Mouse (Mus musculus) myocyte (in vitro differentiated cells): ENCODE measurements around the gene Ogfod1. TPM values are rescaled to one million over a fixed set of nuclear protein-coding genes. Genes with fewer than 3 reads are reported as not detected.

Experiments
- H3K27me3 ChIP-seq: one replicate; pipeline ENCODE4 v1.6.1; 2011; ENCODE audit not compliant: control insufficient read depth, insufficient read depth, insufficient read length
- H3K36me3 ChIP-seq: one replicate; pipeline ENCODE4 v1.6.1; 2011; ENCODE audit not compliant: control insufficient read depth, insufficient read depth
- H3K4me2 ChIP-seq: one replicate; pipeline ENCODE4 v1.6.1; 2011; ENCODE audit warnings: low read depth, control low read depth
- H3K4me3 ChIP-seq: one replicate; pipeline ENCODE4 v1.5.1; 2011; ENCODE audit warnings: mild to moderate bottlenecking, control low read depth, moderate library complexity
- H3K79me2 ChIP-seq: one replicate; pipeline ENCODE4 v1.6.1; 2011; ENCODE audit not compliant: control insufficient read depth, insufficient read depth
- H3ac ChIP-seq: one replicate; pipeline ENCODE4 v1.6.1; 2011; ENCODE audit not compliant: control insufficient read depth, insufficient read length
- CEBPB ChIP-seq: IDR thresholded peaks from 2 replicates; pipeline ENCODE4 v1.6.1; 2011; ENCODE audit warnings: mild to moderate bottlenecking, moderate library complexity; ENCODE audit not compliant: poor library complexity, insufficient read depth, severe bottlenecking
- E2F4 ChIP-seq: IDR thresholded peaks from one replicate; pipeline ENCODE4 v1.6.1; 2011; ENCODE audit warnings: mild to moderate bottlenecking, control low read depth, moderate library complexity; ENCODE audit not compliant: insufficient read depth
- MAX ChIP-seq: IDR thresholded peaks from one replicate; pipeline ENCODE4 v1.6.1; 2011; ENCODE audit warnings: low read depth, mild to moderate bottlenecking, control low read depth
- MYOD1 ChIP-seq, 3 experiments: IDR thresholded peaks; one replicate each; pipeline ENCODE4 v1.6.1; 2011; ENCODE audit warnings: control low read depth in 2 of 3, low read depth in 2 of 3, mild to moderate bottlenecking in 2 of 3, moderate library complexity in 1 of 3; ENCODE audit not compliant: insufficient read length in 2 of 3, control insufficient read depth in 1 of 3
- MYOG ChIP-seq, 3 experiments: IDR thresholded peaks; one replicate each; pipeline ENCODE4 v1.6.1; 2011; ENCODE audit warnings: control low read depth in 2 of 3, low read depth in 2 of 3, mild to moderate bottlenecking in 2 of 3; ENCODE audit not compliant: insufficient read length in 2 of 3, control insufficient read depth in 1 of 3, insufficient read depth in 1 of 3
- POLR2A ChIP-seq: IDR thresholded peaks from one replicate; pipeline ENCODE4 v1.6.1; 2011; ENCODE audit warnings: low read depth, mild to moderate bottlenecking, control low read depth, moderate library complexity; ENCODE audit not compliant: insufficient read length
- POLR2AphosphoS2 ChIP-seq: IDR thresholded peaks from one replicate; pipeline ENCODE4 v1.6.1; 2011; ENCODE audit warnings: low read depth, control low read depth; ENCODE audit not compliant: insufficient read length
- REST ChIP-seq: IDR thresholded peaks from one replicate; pipeline ENCODE4 v1.6.1; 2011; ENCODE audit warnings: mild to moderate bottlenecking, control low read depth, moderate library complexity; ENCODE audit not compliant: insufficient read depth, insufficient read length
- SRF ChIP-seq: IDR thresholded peaks from one replicate; pipeline ENCODE4 v1.6.1; 2011; ENCODE audit warnings: low read depth; ENCODE audit not compliant: control insufficient read depth, insufficient read length
- TCF12 ChIP-seq: IDR thresholded peaks from one replicate; pipeline ENCODE4 v1.6.1; 2011; ENCODE audit warnings: mild to moderate bottlenecking, control low read depth; ENCODE audit not compliant: poor library complexity, insufficient read depth, severe bottlenecking
- TCF3 ChIP-seq: IDR thresholded peaks from one replicate; pipeline ENCODE4 v1.6.1; 2011; ENCODE audit warnings: low read depth, control low read depth; ENCODE audit not compliant: insufficient read length
- USF1 ChIP-seq: IDR thresholded peaks from one replicate; pipeline ENCODE4 v1.6.1; 2011; ENCODE audit warnings: low read depth, mild to moderate bottlenecking, control low read depth, moderate library complexity
- polyA plus RNA-seq: library from polyadenylated mRNA; unstranded; fragments of >200 nt; fragmentation: generic; extraction: Trizol; gene quantifications from one replicate; pipeline ENCODE4 v1.2.1, GENCODE M21; 2012; ENCODE audit warnings: missing spikeins

The Ogfod1 gene
- polyA plus RNA-seq, 1 experiment: 15.6 TPM

DNA sequence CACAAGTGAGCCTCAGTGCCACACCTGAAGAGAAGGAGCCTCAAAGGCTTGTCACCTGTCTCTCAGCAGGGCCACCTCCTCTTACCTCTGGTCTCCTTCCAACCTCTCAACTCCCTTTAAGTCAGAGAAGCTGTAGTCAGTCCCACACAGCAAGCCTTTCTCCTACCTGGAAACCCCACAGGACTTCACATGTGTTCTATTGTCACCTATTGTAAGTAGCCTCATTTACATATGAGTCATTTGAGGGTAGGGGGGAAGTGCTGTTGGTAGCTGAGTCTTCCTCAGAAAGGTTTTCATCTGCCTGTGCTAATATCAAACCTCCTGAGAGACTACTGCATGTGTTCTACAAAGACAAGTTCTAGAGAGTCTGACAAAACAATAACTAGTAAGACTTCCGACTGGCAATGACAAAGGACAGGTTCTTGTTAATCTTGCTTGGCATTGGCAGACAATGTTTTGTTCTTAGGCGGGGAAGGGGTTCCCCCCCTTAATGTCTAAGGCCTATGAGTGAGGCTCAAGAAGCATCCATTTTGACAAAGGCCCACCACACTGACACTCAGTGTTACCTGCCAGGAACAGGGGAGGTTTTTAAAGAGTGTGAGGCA is 26.8 kb upstream of the Ogfod1 start:
- no peaks in the 10 kb centered on the region for H3K36me3 ChIP-seq
- TF ChIP-seq POLR2AphosphoS2 (no peak), SRF (no peak), MAX (no peak), E2F4 (no peak), POLR2A (no peak), TCF3 (no peak), USF1 (no peak), REST (no peak), MYOD1 (IDR thresholded peaks at IDR 0.05; ENCODE audit: control insufficient read depth in 1 of 3, insufficient read length in 2 of 3, low read depth in 2 of 3) (no peak), MYOG (IDR thresholded peaks at IDR 0.05; ENCODE audit: control insufficient read depth in 1 of 3, insufficient read depth in 1 of 3, insufficient read length in 2 of 3, low read depth in 2 of 3) (no peak), CEBPB (no peak), TCF12 (no peak)
- H3K4me3 ChIP-seq: peak overlapping the region; percentile 71
- peaks cover 66% of the 10 kb centered on the region for H3K79me2 ChIP-seq
- H3K27me3 ChIP-seq: no peaks in the 10 kb centered on the region
- H3ac ChIP-seq: no peak overlapping the region
- peak overlapping the region; percentile 78 for H3K4me2 ChIP-seq

DNA sequence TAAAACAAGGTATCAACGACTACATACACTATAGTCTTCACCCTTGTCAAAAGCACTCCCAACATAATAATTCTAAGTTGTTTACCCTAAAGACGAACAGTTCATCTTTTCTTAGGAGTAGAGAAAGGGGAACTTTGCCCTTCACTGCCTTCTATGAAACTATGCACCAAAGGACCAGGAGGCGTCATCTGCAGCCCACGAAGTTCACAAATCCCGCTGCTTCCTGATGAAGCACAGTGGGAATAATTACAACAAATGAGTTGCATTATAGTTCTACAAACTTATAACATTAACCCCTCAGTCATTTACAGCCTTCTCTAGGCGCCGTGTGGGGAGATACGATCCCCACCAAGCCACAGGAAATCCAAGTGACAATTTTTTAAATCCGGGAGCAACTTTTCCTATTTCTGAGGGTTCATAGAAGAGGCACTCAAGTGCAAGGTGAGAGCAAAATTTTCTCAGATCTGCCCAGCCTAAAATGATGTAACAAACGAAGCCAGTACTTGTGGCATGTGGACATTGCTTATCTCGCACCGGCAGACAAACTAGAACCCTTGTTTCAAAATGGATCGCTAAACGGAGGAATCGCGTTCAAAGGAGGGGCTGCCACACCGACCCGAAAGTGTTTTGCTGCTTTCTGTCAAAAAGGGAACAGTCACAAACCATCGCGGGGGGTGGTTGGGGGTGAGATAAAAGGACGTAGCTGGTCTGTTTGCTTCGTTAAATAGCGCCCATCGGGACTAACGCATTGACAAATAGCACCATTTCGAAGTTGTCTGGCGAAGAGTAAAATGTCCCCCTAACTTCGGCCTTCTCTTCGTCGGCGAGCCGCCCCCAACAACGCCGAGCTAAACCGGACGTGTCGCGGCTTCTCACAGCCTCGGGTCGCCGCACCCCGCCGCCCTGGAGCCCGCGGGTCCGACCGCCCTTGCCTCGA is 25.7 kb upstream of the Ogfod1 start:
- Histone ChIP-seq H3K36me3 (no peaks in the 10 kb centered on the region), H3ac (peak overlapping the region; percentile 97), H3K4me3 (peak overlapping the region; percentile 71), H3K4me2 (peak overlapping the region; percentile 78), H3K79me2 (peaks cover 55% of the 10 kb centered on the region), H3K27me3 (no peaks in the 10 kb centered on the region)
- no peak for TF ChIP-seq USF1
- no peak for TF ChIP-seq CEBPB
- TF ChIP-seq REST: no peak
- TF ChIP-seq TCF12: no peak
- TF ChIP-seq TCF3: no peak
- TF ChIP-seq MYOG (IDR thresholded peaks at IDR 0.05; ENCODE audit: control insufficient read depth in 1 of 3, insufficient read depth in 1 of 3, insufficient read length in 2 of 3, low read depth in 2 of 3): no peak
- TF ChIP-seq SRF: no peak
- TF ChIP-seq POLR2A: no peak
- TF ChIP-seq MAX: no peak
- no peak for TF ChIP-seq E2F4
- no peak for TF ChIP-seq MYOD1 (IDR thresholded peaks at IDR 0.05; ENCODE audit: control insufficient read depth in 1 of 3, insufficient read length in 2 of 3, low read depth in 2 of 3)
- no peak for TF ChIP-seq POLR2AphosphoS2

DNA sequence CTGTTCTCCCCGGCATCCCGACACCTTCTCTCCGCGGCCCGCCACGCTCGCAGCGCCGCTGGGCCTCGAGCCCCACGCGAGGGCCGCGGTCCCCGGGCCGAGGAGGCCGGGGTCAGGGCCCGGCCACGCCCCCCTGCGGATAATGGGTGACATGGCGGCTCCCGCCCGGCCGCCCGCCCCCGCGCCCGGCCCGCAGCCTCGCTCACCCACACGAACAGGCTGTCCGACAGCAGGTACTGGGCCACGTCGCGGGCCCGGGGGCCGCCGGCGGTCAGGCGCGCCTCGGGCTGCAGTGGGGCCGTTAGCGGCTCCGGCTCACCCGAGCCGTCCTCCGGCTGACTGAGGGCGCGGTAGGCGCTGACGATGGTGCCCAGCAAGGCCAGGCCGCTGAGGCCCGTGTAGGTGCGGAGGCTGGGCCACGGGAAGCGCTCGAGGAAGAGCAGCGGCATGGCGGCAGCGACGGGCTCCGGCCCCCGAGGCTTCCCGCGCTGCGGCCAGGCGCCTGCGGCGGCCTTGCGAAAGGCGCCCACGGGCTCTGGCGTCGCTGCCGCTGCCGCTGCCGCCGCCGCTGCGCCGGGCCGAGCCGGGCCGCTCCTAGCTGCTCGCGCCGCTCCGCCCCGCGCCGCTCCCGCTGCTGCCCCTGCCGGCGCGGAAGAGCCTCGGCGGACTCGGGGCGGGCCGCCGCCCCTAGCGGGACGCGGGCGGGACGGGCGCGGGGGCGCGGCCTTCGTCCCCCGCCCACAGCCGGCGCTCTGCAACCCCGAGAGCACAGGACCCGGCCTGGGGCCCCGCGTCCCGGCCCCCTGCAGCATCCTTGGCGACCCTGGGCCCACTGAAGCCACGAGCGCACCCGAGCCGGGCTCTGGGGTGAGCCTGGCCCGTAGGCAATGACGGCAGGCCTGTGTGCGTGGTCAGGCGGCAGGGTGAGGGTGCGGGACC is 24.7 kb upstream of the Ogfod1 start, which contains the start of gene Amfr:
Gene Amfr, minus strand, starts transcription at position 830 of the 939 bp plus-strand sequence.
- peak within 1 kb of the TSS; percentile 71 for H3K4me3 ChIP-seq
- H3K79me2 ChIP-seq: peaks cover 45% of the 10 kb centered on the region
- TF ChIP-seq REST (no peak), MYOD1 (IDR thresholded peaks at IDR 0.05; ENCODE audit: control insufficient read depth in 1 of 3, insufficient read length in 2 of 3, low read depth in 2 of 3) (peak in 1 of 3 experiments; percentile 15), POLR2AphosphoS2 (peak; percentile 59), SRF (no peak), POLR2A (peak; percentile 83)
- H3K36me3 ChIP-seq: no peaks in the 10 kb centered on the region
- no peaks in the 10 kb centered on the region for H3K27me3 ChIP-seq
- peak within 1 kb of the TSS; percentile 97 for H3ac ChIP-seq
- H3K4me2 ChIP-seq: peak within 1 kb of the TSS; percentile 92

DNA sequence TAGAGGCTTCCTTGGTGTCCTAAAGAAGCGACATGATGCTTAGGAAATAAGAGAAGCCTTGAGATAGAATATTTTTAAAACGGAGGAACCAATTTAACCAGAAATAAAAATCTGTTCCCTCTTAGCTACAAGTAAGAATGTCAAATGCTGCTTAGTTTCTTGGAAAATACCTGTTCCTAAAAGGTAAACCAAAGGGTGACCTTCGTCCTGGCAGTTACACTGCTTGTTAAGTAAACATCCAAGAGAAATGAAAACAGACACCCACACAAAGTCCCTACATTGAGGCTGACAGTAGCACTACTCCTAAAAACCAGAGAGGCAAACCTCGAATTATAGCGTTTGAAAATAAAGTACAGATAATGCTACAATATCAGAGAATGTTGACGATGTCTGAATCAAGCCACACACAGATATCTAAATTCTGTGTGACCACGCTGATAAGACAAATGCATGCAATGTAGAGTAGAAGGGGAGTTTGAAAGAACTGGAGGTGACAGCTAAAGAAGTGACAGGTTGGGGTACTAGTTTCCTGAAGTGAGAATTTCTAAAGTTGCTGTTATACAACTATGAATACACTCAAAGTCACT is 23.9 kb upstream of the Ogfod1 start:
- no peak for TF ChIP-seq MYOD1 (IDR thresholded peaks at IDR 0.05; ENCODE audit: control insufficient read depth in 1 of 3, insufficient read length in 2 of 3, low read depth in 2 of 3)
- Histone ChIP-seq H3K4me3 (peak overlapping the region; percentile 71), H3K27me3 (no peaks in the 10 kb centered on the region), H3ac (peak overlapping the region; percentile 97), H3K79me2 (peaks cover 37% of the 10 kb centered on the region), H3K36me3 (no peaks in the 10 kb centered on the region), H3K4me2 (peak overlapping the region; percentile 92)
